Mouse (Mus musculus) cerebellum, adult 2 months (tissue): ENCODE results near the gene Negr1.

Experiments
- CTCF ChIP-seq: fragments of 200-500 bp; IDR thresholded peaks from 2 replicates; pipeline ENCODE4 v1.5.1; 2011; ENCODE audit warnings: low read depth, mild to moderate bottlenecking, control low read depth, low read length, moderate library complexity, borderline replicate concordance; ENCODE audit not compliant: insufficient read depth
- POLR2A ChIP-seq: fragments of 200-500 bp; IDR thresholded peaks from 2 replicates; pipeline ENCODE4 v1.6.1; 2011; ENCODE audit warnings: low read length, control low read depth, borderline replicate concordance; ENCODE audit not compliant: insufficient read depth

DNA sequence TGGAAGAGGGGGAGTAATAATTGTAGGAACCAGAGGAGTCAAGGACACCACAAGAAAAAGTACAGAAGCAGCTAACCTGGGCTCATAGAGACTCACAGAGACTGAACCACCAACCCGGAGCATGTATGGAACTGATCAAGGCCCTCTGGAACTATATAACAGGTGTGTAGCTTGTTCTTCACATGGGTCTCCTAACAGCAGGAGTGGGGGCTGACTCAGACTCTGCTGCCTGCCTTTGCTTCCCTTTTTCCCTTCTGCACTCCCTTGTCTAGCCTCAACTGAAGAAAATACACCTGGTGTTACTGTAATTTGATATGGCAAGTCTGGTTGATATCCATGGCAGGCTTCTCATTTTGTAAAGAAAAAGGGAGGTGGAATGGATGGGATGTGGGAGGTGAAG, 324.1 kb downstream of the Negr1 start:
- TF ChIP-seq CTCF (no peak), POLR2A (no peak)
